Mouse (Mus musculus) left cerebral cortex, postnatal 10 days (tissue): ENCODE measurements at regions not wholly inside any gene's neighbourhood (a gene's known extent, or its start where the extent isn't known, plus 50 kb on each side); places are given as distances from the start of the nearest gene placed in this dataset.

Experiments
- DNase-seq, 2 experiments: peaks; one replicate each; pipeline ENCODE4 v3.0.0; 2021 to 2022; ENCODE audit warnings: low spot score in 2 of 2, mixed read lengths in 1 of 2; ENCODE audit errors: extremely low spot score in 1 of 2
- intact Hi-C: fragments of 180-260 bp; cut with DNase I; formaldehyde crosslinking; loops from one replicate; pipeline ENCODE4 v1.15.1; 2025

DNA sequence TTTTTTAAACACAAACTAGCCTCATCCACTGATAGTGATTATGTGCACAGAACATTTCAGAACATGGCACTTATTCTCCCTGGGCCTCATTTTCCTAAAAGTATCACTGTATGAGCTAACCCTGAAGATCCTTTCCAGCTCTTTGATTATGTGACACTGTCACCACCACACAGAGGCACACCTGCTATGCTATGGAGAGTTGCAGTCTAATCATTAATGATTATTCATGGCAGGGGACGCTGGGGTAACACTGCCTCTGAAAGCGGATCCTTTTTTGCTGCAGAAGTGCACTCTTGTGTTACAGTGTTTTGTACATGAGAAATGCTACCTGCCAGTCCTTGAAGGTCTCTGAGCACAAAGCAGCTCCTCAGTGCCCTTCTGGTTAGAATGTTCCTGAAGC lies 615.3 kb upstream of the Fbxo33 start:
- intact Hi-C loops: no loop called here
- no peak for DNase-seq

GRCm38 (mm10) chr12:59822918-59823317 lies 603.4 kb upstream of the Fbxo33 start:
- intact Hi-C loops: no loop called here
- no peak for DNase-seq

DNA sequence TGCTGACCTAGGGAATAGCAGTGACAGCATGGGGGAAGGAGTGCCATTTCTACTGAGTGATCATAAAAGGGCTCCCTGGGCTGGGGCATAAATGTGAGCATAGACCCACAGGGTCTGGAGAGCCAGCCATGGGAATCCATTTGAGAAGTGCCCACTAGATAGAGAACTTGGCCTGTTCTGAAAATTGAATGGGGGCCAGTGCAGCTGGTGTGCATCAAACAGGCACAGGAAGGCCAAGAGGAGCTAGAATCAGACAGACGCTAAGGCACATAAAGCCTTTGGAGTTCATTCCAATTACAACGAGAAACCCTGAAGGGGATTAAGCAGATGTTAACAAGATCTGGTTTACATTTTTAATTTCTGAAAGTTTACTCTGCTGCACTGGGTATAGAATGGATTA lies 602.9 kb upstream of the Fbxo33 start:
- DNase-seq: no peak
- intact Hi-C loops: no loop called here

GRCm38 (mm10) chr12:59821698-59822097 lies 602.2 kb upstream of the Fbxo33 start:
- intact Hi-C loops: no loop called here
- no peak for DNase-seq

GRCm38 (mm10) chr12:59815965-59816364 lies 596.4 kb upstream of the Fbxo33 start:
- DNase-seq: no peak
- intact Hi-C loops: no loop called here

DNA sequence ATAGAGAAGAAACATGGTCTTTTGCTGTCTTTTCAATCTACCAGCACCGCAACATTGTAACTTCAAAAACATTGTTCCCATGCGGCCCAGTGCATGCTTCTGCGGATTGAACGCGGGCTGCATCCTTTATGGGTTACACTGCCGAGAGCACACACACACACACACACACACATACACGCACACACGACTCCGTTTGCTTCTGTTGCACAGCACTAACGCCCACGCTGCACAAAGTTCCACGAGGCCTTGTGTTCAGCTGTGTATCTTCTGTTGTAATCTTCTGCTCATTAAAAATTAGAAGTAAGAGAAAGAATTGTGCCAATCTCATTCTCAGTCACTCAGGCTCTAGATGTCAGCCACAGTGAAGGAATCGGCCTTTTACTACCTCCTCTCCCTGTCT lies 594.8 kb upstream of the Fbxo33 start:
- DNase-seq: no peak

DNA sequence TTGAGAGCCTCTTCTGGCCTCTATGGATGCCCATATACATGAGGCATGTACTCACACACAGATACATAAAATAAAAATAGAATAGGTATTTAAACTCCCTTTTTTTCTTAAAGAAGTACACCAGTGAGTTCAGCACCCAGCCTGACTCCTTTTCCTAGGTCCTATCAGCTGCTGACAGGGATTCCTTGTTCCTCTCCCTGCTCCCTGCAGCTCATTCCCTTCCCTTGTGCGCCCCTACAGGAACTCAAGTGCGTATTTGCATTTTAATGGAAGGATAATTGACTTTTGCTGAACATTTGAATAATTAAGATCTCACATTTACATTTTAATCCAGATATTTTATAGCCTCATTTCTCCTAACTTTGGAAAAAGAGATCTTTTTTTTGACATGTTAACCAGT lies 589.7 kb upstream of the Fbxo33 start:
- DNase-seq: no peak
- intact Hi-C loops: no loop called here

More for the DNA sequence above, 594.8 kb upstream of the Fbxo33 start:
- intact Hi-C loops: no loop called here

GRCm38 (mm10) chr12:59798051-59798450 lies 578.5 kb upstream of the Fbxo33 start:
- intact Hi-C loops: loop anchor here (10.0 kb wide), 1 partner anchor 1717 kb away; no protein-coding TSS in a partner anchor
- peak; percentile 44 to 54 for DNase-seq

- intact Hi-C loops: loop anchor here (10.0 kb wide), 1 partner anchor 1723 kb away; no protein-coding TSS in a partner anchor
- DNase-seq: no peak
Measured at GRCm38 (mm10) chr12:59791473-59791872, 571.9 kb upstream of the Fbxo33 start.

DNA sequence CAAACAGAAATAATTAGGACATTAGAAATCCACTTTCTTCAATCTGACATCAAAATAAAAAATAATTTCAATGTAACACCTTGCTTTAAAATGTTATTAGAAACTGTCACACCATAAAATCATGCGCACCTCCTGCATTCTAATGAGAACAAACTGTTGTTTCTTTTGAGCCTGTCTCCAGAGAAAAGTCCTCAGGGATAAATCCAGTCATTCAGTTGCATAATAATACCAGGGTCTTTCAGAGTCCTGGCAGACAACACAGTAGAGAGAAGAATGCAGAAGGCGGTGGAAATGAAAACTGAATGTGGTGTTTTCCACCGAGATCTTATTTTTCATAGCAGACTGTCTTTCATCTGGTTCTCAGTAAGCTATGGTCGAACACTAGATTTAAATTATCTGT lies 567.3 kb upstream of the Fbxo33 start:
- no peak for DNase-seq
- intact Hi-C loops: no loop called here

DNA sequence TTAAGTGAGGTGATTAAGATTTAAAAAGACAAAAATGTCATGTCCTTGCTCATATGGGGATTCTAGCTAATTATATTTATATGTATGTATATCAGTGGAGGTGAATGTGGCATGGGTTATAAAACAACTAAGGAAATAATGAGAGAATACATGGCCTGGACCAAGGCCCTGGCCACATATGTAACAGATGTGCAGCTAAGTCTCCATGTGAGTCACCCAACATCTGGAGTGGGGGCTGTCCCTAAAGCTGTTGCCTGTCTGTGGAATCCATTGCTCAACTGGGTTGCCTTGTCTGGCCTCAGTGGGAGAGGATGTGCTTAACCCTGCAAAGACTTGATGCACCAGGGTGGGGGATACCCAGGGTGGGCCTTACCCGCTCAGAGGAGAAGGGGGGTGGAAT lies 551.5 kb upstream of the Fbxo33 start:
- intact Hi-C loops: no loop called here
- DNase-seq: no peak

- intact Hi-C loops: no loop called here
- DNase-seq: no peak
Measured at GRCm38 (mm10) chr12:59762260-59762659, 542.7 kb upstream of the Fbxo33 start.

GRCm38 (mm10) chr12:59744768-59745167 lies 525.2 kb upstream of the Fbxo33 start:
- no peak for DNase-seq
- intact Hi-C loops: no loop called here

DNA sequence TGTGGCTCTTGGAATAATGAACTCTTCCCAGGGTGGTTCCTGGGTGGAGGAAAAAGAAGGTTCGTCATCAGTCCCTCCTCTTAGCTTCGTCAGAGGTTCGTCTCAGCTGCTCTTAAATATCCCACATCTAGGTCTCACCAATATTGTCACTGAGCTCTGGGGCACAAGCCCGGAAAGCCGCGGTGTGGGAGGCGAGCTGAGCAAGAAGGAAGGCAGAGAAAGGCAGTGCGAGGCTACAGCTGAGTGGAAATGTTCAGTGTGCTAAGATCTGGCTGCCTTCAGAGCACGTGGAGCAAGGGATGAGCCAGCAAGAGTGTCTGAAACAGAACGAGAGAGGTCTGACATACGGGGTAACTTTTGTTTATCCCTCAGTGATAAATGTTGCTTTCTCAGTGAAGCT lies 523.7 kb upstream of the Fbxo33 start:
- intact Hi-C loops: no loop called here
- peak; percentile 3 to 16 for DNase-seq

GRCm38 (mm10) chr12:59724951-59725350 lies 505.4 kb upstream of the Fbxo33 start:
- intact Hi-C loops: no loop called here
- DNase-seq: no peak

DNA sequence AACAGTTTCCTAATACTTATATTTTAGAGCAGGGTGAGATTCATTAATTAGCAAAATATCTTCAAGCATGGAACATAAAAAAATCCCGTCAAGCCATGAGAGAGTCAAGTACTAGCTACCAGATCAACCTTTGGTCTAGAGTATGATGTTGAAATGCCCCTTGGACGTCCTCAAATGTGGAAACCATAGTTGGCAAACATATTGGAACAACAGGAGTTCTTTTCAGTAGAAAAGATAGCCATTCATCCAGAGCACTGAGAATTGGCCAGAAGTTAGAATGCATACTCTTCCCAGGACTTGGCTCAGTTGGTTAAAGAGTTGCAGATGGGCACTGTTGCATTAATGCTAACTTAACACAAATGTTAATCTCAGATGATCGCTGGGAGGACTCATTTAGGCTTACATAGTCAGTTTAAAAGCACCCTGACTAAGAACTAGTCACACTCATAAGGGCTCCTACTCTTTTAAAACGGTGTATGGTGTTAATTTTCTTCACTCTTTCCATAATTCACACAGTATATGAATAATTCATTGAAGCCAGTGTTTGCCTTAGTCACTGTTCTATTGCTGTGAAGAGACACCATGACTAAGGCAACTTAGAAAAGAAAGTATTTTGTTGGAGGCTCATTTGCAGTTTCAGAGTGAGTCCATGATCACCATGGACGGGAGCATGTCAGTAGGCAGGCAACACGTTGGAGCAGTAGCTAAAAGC lies 503.1 kb upstream of the Fbxo33 start:
- intact Hi-C loops: no loop called here
- DNase-seq: no peak

- DNase-seq: no peak
- intact Hi-C loops: no loop called here
Measured at GRCm38 (mm10) chr12:59713216-59713615, 493.7 kb upstream of the Fbxo33 start.

DNA sequence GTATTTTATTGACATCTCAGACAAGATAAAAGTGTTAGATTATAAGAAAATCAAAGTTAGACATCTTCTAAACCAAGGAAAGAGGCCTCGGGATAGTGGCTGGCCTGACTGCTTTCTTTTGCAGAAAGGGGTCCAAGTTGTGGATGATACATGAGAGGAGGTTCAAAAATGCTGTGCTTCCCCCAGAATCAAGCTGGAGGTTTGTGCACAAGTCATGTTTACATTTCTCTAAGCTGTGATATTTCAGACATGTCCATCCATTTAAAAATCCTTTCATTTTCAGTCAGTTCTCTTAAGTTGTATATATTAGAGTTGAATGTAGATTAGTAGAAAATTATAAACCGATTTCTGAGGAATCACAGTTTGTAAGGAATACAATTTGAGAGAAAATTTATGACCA lies 463.7 kb upstream of the Fbxo33 start:
- no peak for DNase-seq
- intact Hi-C loops: no loop called here

DNA sequence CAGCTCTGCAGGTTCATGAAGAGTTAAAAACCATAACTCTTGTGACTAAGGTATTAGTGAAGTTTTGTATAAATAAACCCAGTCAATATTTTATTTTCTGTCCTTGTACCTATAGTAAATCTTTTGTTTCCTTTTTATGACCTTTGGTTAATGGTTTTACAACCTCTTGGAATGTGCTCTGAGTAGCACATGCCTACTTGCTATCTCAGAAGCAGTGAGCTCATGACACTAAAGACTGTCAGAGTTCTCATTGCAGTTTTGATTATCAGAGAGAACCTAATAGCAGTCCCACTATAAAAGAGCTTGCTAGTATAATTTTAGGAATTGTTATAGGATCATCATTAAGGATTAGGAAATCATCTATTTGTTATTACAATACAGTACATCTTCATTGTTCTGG lies 443.6 kb upstream of the Fbxo33 start:
- DNase-seq: no peak
- intact Hi-C loops: no loop called here

GRCm38 (mm10) chr12:59630678-59631077 lies 411.2 kb upstream of the Fbxo33 start:
- DNase-seq: no peak
- intact Hi-C loops: loop anchor here (10.0 kb wide), 1 partner anchor 246 kb away; no protein-coding TSS in a partner anchor

- DNase-seq: no peak
- intact Hi-C loops: no loop called here
Measured at GRCm38 (mm10) chr12:59623147-59623546, 403.6 kb upstream of the Fbxo33 start.
